Mouse (Mus musculus) heart, embryonic 11.5 days (tissue): ENCODE results near the gene Mycn. TPM values are rescaled to one million over a fixed set of nuclear protein-coding genes. Genes with fewer than 3 reads are reported as not detected.

Experiments used
- ATAC-seq: fragments of 200-750 bp; cut with Nextera tagmentation; replicated peaks from 2 replicates; pipeline ENCODE4 v1.8.0; 2017; ENCODE audit warnings: moderate library complexity; ENCODE audit not compliant: insufficient number of reproducible peaks, low FRiP score, low TSS enrichment
- H3K27ac ChIP-seq: fragments of 300-500 bp; sonication (generic); 2 replicates; pipeline ENCODE4 v1.5.1; 2014; ENCODE audit warnings: mild to moderate bottlenecking, low read depth, low read length
- H3K27me3 ChIP-seq: fragments of 300-500 bp; sonication (generic); 2 replicates; pipeline ENCODE4 v1.6.1; 2014; ENCODE audit warnings: mild to moderate bottlenecking, low read length, mixed read lengths; ENCODE audit not compliant: control insufficient read depth, insufficient read depth
- H3K36me3 ChIP-seq: fragments of 300-500 bp; sonication (generic); 2 replicates; pipeline ENCODE4 v1.6.1; 2014; ENCODE audit warnings: mild to moderate bottlenecking, low read length, moderate library complexity, mixed read lengths; ENCODE audit not compliant: control insufficient read depth, insufficient read depth
- H3K4me1 ChIP-seq: fragments of 300-500 bp; sonication (generic); 2 replicates; pipeline ENCODE4 v1.6.1; 2014; ENCODE audit warnings: low read length; ENCODE audit not compliant: control insufficient read depth, insufficient read depth
- H3K4me2 ChIP-seq: fragments of 300-500 bp; sonication (generic); 2 replicates; pipeline ENCODE4 v1.6.1; 2014; ENCODE audit warnings: mild to moderate bottlenecking, moderate library complexity
- H3K4me3 ChIP-seq: fragments of 300-500 bp; sonication (generic); 2 replicates; pipeline ENCODE4 v1.5.1; 2014; ENCODE audit warnings: low read depth, low read length
- H3K9ac ChIP-seq: fragments of 300-500 bp; sonication (generic); 2 replicates; pipeline ENCODE4 v1.6.1; 2014; ENCODE audit warnings: mild to moderate bottlenecking, low read depth, low read length, moderate library complexity
- H3K9me3 ChIP-seq: fragments of 300-500 bp; sonication (generic); replicated peaks from 2 replicates; pipeline ENCODE4 v1.6.1; 2016; ENCODE audit warnings: low read length; ENCODE audit not compliant: control insufficient read depth
- WGBS: fragments of 180-500 bp; shearing (Covaris S2); extraction: QIAGEN DNeasy Blood & Tissue Kit; methylation state at CpG from one replicate; pipeline ENCODE4 v1.1.7; 2014; ENCODE audit not compliant: insufficient replicate concordance; 5-methylcytosine and 5-hydroxymethylcytosine counted together
- polyA plus RNA-seq: library from polyadenylated mRNA; unstranded; fragments of >200 nt; fragmentation: Nextera tagmentation; extraction: Ambion mirVana; gene quantifications from 2 replicates; pipeline ENCODE4 v1.2.1, GENCODE M21; 2014

Gene Mycn
- polyA plus RNA-seq, 1 experiment from 2014 or later, result 53.3 TPM

DNA sequence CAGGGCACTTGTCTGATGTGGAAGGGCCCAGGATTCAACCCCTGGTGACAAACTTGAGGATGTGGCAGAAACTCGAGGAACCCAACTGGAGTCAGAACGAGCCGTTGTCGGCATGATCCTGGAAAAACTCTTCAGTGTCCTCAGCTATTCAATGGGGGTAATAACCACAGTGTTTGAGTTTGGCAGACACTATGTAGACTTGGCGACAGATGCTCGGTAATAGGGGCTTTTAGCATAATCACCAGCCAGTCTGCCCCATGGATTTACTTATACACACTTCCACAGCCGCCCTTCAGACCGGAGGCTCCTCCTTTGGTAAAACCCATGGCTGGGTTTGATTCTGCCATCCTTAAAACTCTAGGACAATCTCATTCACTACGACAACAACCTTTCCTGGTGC lies 4.0 kb downstream of the Mycn start:
- ATAC-seq, result no peak
- Histone ChIP-seq H3K9ac (peak overlapping the region; percentile 92), H3K27ac (no peak overlapping the region)

GRCm38 (mm10) chr12:12937088-12937487 lies 4.6 kb downstream of the Mycn start:
- Histone ChIP-seq H3K9me3 (no peaks in the 10 kb centered on the region), H3K36me3 (peaks cover 12% of the 10 kb centered on the region; the same call in 1 of the 2 replicates), H3K4me2 (peak overlapping the region; percentile 91; the same call in 1 of the 2 replicates), H3K9ac (no peak overlapping the region), H3K4me1 (peaks cover 4% of the 10 kb centered on the region; the same call in 1 of the 2 replicates), H3K27me3 (no peaks in the 10 kb centered on the region), H3K27ac (no peak overlapping the region), H3K4me3 (no peak overlapping the region)
- WGBS, result 78% methylated on average over 30 of the region's 30 CpGs
- ATAC-seq, result no peak

More for the DNA sequence above, 4.0 kb downstream of the Mycn start:
- peaks cover 5% of the 10 kb centered on the region; the same call in 1 of the 2 replicates for H3K4me1 ChIP-seq
- peak overlapping the region; percentile 91 for H3K4me2 ChIP-seq
- 30% methylated on average over 9 of the region's 9 CpGs for WGBS
- peak overlapping the region; percentile 88 for H3K4me3 ChIP-seq
- no peaks in the 10 kb centered on the region for H3K9me3 ChIP-seq
- H3K27me3 ChIP-seq, result no peaks in the 10 kb centered on the region
- peaks cover 12% of the 10 kb centered on the region; the same call in 1 of the 2 replicates for H3K36me3 ChIP-seq

DNA sequence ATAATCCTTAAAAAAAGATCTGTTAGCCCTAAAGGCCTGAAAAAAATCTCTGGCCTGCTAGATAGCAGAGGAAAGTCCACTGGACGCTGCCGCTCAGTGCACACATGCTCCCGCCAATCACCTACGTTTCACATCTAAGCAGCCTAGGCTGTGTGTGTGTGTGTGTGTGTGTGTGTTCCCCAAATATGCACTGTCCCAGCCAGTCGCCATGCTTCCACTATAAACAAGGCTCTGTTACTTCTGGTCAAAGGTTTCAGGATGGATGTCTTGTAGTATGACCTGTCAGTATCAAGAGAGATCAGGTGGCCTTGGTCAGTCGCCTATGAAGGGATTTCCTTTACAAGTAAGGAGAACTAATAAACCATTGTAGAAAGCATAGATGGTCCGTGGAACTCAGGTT lies 9.5 kb downstream of the Mycn start:
- no peak overlapping the region for H3K9ac ChIP-seq
- no peaks in the 10 kb centered on the region for H3K4me1 ChIP-seq
- peaks cover 10% of the 10 kb centered on the region; the same call in 1 of the 2 replicates for H3K36me3 ChIP-seq
- WGBS, result 64% methylated on average over 7 of the region's 7 CpGs
- H3K4me2 ChIP-seq, result no peak overlapping the region
- no peaks in the 10 kb centered on the region for H3K9me3 ChIP-seq
- no peak overlapping the region for H3K27ac ChIP-seq
- no peak for ATAC-seq
- no peak overlapping the region for H3K4me3 ChIP-seq
- H3K27me3 ChIP-seq, result no peaks in the 10 kb centered on the region

GRCm38 (mm10) chr12:12928239-12928638 lies 13.5 kb downstream of the Mycn start:
- H3K4me1 ChIP-seq, result no peaks in the 10 kb centered on the region
- no peak overlapping the region for H3K4me2 ChIP-seq
- H3K36me3 ChIP-seq, result no peaks in the 10 kb centered on the region
- no peak for ATAC-seq
- H3K27me3 ChIP-seq, result no peaks in the 10 kb centered on the region
- 55% methylated on average over 3 of the region's 3 CpGs for WGBS
- no peak overlapping the region for H3K4me3 ChIP-seq
- no peak overlapping the region for H3K9ac ChIP-seq
- no peak overlapping the region for H3K27ac ChIP-seq
- H3K9me3 ChIP-seq, result no peaks in the 10 kb centered on the region

DNA sequence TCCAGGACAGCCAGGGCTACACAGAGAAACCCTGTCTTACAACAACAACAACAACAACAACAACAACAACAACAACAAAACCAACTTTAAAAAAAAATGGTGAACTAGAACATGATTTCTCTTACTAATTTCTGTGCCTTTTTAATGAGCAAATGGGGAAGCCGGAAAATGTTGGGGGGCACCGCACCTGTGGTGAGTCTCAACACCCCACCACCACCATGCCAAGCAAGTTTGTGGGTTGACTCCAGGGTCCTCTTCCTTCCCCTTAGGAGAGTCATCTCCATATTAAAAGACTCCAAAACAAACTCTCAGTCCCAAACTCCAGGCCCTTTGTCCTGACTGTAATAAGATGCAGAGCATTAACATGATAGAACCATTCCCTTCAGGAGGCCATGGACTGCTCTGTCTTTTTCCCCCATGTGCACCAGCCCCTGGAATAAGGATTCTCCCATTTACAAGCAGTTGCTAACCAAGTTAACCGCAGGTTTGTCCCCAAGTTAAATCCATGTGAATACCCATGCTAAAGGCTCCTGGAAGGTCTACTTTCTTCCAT lies 14.7 kb downstream of the Mycn start:
- Histone ChIP-seq H3K9me3 (no peaks in the 10 kb centered on the region), H3K27me3 (no peaks in the 10 kb centered on the region), H3K4me3 (no peak overlapping the region), H3K4me1 (no peaks in the 10 kb centered on the region), H3K4me2 (no peak overlapping the region), H3K36me3 (no peaks in the 10 kb centered on the region), H3K27ac (no peak overlapping the region), H3K9ac (no peak overlapping the region)
- ATAC-seq, result no peak
- WGBS, result 82% methylated on average over 3 of the region's 3 CpGs

- Histone ChIP-seq H3K27ac (no peak overlapping the region), H3K4me1 (0 out of 2 replicates have a peak, but pooled peaks cover 3% of the 10 kb centered on the region), H3K9me3 (no peaks in the 10 kb centered on the region), H3K36me3 (no peaks in the 10 kb centered on the region), H3K27me3 (no peaks in the 10 kb centered on the region), H3K9ac (no peak overlapping the region), H3K4me2 (no peak overlapping the region), H3K4me3 (no peak overlapping the region)
- WGBS, result 64% methylated on average over 3 of the region's 3 CpGs
- no peak for ATAC-seq
Observed at GRCm38 (mm10) chr12:12924446-12924845, 17.3 kb downstream of the Mycn start.

GRCm38 (mm10) chr12:12920166-12921157 lies 21.3 kb downstream of the Mycn start:
- H3K9me3 ChIP-seq, result no peaks in the 10 kb centered on the region
- H3K4me1 ChIP-seq, result 0 out of 2 replicates have a peak, but pooled peaks cover 3% of the 10 kb centered on the region
- no peak overlapping the region for H3K4me3 ChIP-seq
- ATAC-seq, result no peak
- H3K4me2 ChIP-seq, result no peak overlapping the region
- H3K36me3 ChIP-seq, result no peaks in the 10 kb centered on the region
- H3K27me3 ChIP-seq, result no peaks in the 10 kb centered on the region
- H3K27ac ChIP-seq, result no peak overlapping the region
- H3K9ac ChIP-seq, result no peak overlapping the region
- 31% methylated on average over 12 of the region's 12 CpGs for WGBS

DNA sequence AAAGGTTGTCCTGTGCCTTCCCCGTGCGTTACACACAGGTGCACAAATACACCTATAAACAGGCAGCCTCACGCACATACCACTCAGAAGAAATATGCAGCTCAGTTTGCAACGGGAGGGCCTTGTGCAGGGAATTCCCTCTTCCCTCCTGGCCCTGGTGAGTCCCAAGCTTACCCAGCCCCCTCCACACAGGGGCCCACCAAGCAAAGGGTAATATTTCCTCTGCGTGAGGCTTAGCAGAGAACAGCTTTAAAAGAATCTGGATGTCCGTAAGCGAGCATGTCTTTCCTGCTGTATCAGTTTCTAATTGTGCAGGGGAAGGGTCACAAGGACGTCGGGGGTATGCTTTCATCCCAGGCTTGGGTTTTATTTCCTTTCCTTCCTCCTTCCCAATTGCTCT lies 25.4 kb downstream of the Mycn start:
- H3K9ac ChIP-seq, result no peak overlapping the region
- WGBS, result 44% methylated on average over 9 of the region's 9 CpGs
- H3K4me3 ChIP-seq, result no peak overlapping the region
- no peak for ATAC-seq
- no peaks in the 10 kb centered on the region for H3K9me3 ChIP-seq
- no peak overlapping the region for H3K4me2 ChIP-seq
- no peaks in the 10 kb centered on the region for H3K27me3 ChIP-seq
- no peaks in the 10 kb centered on the region for H3K36me3 ChIP-seq
- 0 out of 2 replicates have a peak, but pooled peaks cover 3% of the 10 kb centered on the region for H3K4me1 ChIP-seq
- H3K27ac ChIP-seq, result no peak overlapping the region
